Mouse (Mus musculus): ENCODE measurements around the gene Siah1a. TPM values are rescaled to one million over a fixed set of nuclear protein-coding genes. Genes with fewer than 3 reads are reported as not detected.

The Siah1a gene
- polyA plus RNA-seq, 1 experiment: 35.7 TPM

GRCm38 (mm10) chr8:86749842-86750241, 4.1 kb upstream of the Siah1a start:
- no peaks in the 10 kb centered on the region for H3K36me3 ChIP-seq (ENCODE audit: control insufficient read depth, insufficient read depth, low read length)
- H3K4me3 ChIP-seq (ENCODE audit: control insufficient read depth, insufficient read depth, low read length): no peak overlapping the region
- WGBS: 87% methylated on average over 2 of the region's 2 CpGs
- H3K27ac ChIP-seq (ENCODE audit: control insufficient read depth, insufficient read depth, low read length): no peak overlapping the region
- H3K4me1 ChIP-seq (replicated peaks; ENCODE audit: control insufficient read depth, insufficient read depth, low read length): peaks cover 6% of the 10 kb centered on the region; the same call in 1 of the 2 replicates
- TF ChIP-seq CTCF (IDR thresholded peaks at IDR 0.05; ENCODE audit: borderline replicate concordance, control insufficient read depth, extremely low read depth, insufficient read depth, low read length, poor library complexity) (no peak), POLR2A (IDR thresholded peaks at IDR 0.05; ENCODE audit: control insufficient read depth, extremely low read depth, insufficient read depth, low read length, poor library complexity) (no peak)
- no peaks in the 10 kb centered on the region for H3K27me3 ChIP-seq (ENCODE audit: control insufficient read depth, insufficient read depth, low read length)
- DNase-seq: no peak

- H3K36me3 ChIP-seq (ENCODE audit: control insufficient read depth, insufficient read depth, low read length): no peaks in the 10 kb centered on the region
- peak; percentile 22 for DNase-seq
- 15% methylated on average over 11 of the region's 11 CpGs for WGBS
- H3K4me3 ChIP-seq (ENCODE audit: control insufficient read depth, insufficient read depth, low read length): peak overlapping the region; percentile 78
- H3K27ac ChIP-seq (ENCODE audit: control insufficient read depth, insufficient read depth, low read length): no peak overlapping the region
- H3K4me1 ChIP-seq (replicated peaks; ENCODE audit: control insufficient read depth, insufficient read depth, low read length): peaks cover 7% of the 10 kb centered on the region; the same call in 1 of the 2 replicates
- H3K27me3 ChIP-seq (ENCODE audit: control insufficient read depth, insufficient read depth, low read length): no peaks in the 10 kb centered on the region
- TF ChIP-seq CTCF (IDR thresholded peaks at IDR 0.05; ENCODE audit: borderline replicate concordance, control insufficient read depth, extremely low read depth, insufficient read depth, low read length, poor library complexity) (no peak), POLR2A (IDR thresholded peaks at IDR 0.05; ENCODE audit: control insufficient read depth, extremely low read depth, insufficient read depth, low read length, poor library complexity) (no peak)
Measured at GRCm38 (mm10) chr8:86746511-86746910, 777 bp upstream of the Siah1a start.

GRCm38 (mm10) chr8:86745935-86746441, 254 bp upstream of the Siah1a start:
- TF ChIP-seq POLR2A (IDR thresholded peaks at IDR 0.05; ENCODE audit: control insufficient read depth, extremely low read depth, insufficient read depth, low read length, poor library complexity) (peak; percentile 94), CTCF (IDR thresholded peaks at IDR 0.05; ENCODE audit: borderline replicate concordance, control insufficient read depth, extremely low read depth, insufficient read depth, low read length, poor library complexity) (peak; percentile 15; the same call in 1 of the 2 replicates)
- under 1% methylated on average over 69 of the region's 70 CpGs for WGBS
- Histone ChIP-seq H3K36me3 (ENCODE audit: control insufficient read depth, insufficient read depth, low read length) (no peaks in the 10 kb centered on the region), H3K27ac (ENCODE audit: control insufficient read depth, insufficient read depth, low read length) (no peak overlapping the region), H3K4me3 (ENCODE audit: control insufficient read depth, insufficient read depth, low read length) (peak overlapping the region; percentile 78), H3K4me1 (replicated peaks; ENCODE audit: control insufficient read depth, insufficient read depth, low read length) (peaks cover 7% of the 10 kb centered on the region; the same call in 1 of the 2 replicates), H3K27me3 (ENCODE audit: control insufficient read depth, insufficient read depth, low read length) (no peaks in the 10 kb centered on the region)
- DNase-seq: peak; percentile 96

GRCm38 (mm10) chr8:86744313-86745220, 1.2 kb downstream of the Siah1a start:
- H3K4me1 ChIP-seq (replicated peaks; ENCODE audit: control insufficient read depth, insufficient read depth, low read length): peaks cover 7% of the 10 kb centered on the region; the same call in 1 of the 2 replicates
- 41% methylated on average over 18 of the region's 18 CpGs for WGBS

GRCm38 (mm10) chr8:86742605-86743345, 3.0 kb downstream of the Siah1a start:
- TF ChIP-seq CTCF (IDR thresholded peaks at IDR 0.05; ENCODE audit: borderline replicate concordance, control insufficient read depth, extremely low read depth, insufficient read depth, low read length, poor library complexity) (no peak), POLR2A (IDR thresholded peaks at IDR 0.05; ENCODE audit: control insufficient read depth, extremely low read depth, insufficient read depth, low read length, poor library complexity) (no peak)
- 86% methylated on average over 7 of the region's 7 CpGs for WGBS
- H3K36me3 ChIP-seq (ENCODE audit: control insufficient read depth, insufficient read depth, low read length): no peaks in the 10 kb centered on the region
- no peak for DNase-seq
- H3K27me3 ChIP-seq (ENCODE audit: control insufficient read depth, insufficient read depth, low read length): no peaks in the 10 kb centered on the region
- H3K4me1 ChIP-seq (replicated peaks; ENCODE audit: control insufficient read depth, insufficient read depth, low read length): peaks cover 7% of the 10 kb centered on the region; the same call in 1 of the 2 replicates
- H3K4me3 ChIP-seq (ENCODE audit: control insufficient read depth, insufficient read depth, low read length): no peak overlapping the region
- H3K27ac ChIP-seq (ENCODE audit: control insufficient read depth, insufficient read depth, low read length): no peak overlapping the region

More at GRCm38 (mm10) chr8:86744313-86745220, 1.2 kb downstream of the Siah1a start:
- no peaks in the 10 kb centered on the region for H3K27me3 ChIP-seq (ENCODE audit: control insufficient read depth, insufficient read depth, low read length)
- no peak overlapping the region for H3K27ac ChIP-seq (ENCODE audit: control insufficient read depth, insufficient read depth, low read length)
- peak overlapping the region; percentile 70 for H3K4me3 ChIP-seq (ENCODE audit: control insufficient read depth, insufficient read depth, low read length)
- no peak for DNase-seq
- no peaks in the 10 kb centered on the region for H3K36me3 ChIP-seq (ENCODE audit: control insufficient read depth, insufficient read depth, low read length)
- TF ChIP-seq CTCF (IDR thresholded peaks at IDR 0.05; ENCODE audit: borderline replicate concordance, control insufficient read depth, extremely low read depth, insufficient read depth, low read length, poor library complexity): no peak
- no peak for TF ChIP-seq POLR2A (IDR thresholded peaks at IDR 0.05; ENCODE audit: control insufficient read depth, extremely low read depth, insufficient read depth, low read length, poor library complexity)

GRCm38 (mm10) chr8:86741627-86742026, 4.1 kb downstream of the Siah1a start:
- H3K36me3 ChIP-seq (ENCODE audit: control insufficient read depth, insufficient read depth, low read length): no peaks in the 10 kb centered on the region
- TF ChIP-seq POLR2A (IDR thresholded peaks at IDR 0.05; ENCODE audit: control insufficient read depth, extremely low read depth, insufficient read depth, low read length, poor library complexity): no peak
- no peak for TF ChIP-seq CTCF (IDR thresholded peaks at IDR 0.05; ENCODE audit: borderline replicate concordance, control insufficient read depth, extremely low read depth, insufficient read depth, low read length, poor library complexity)
- no peaks in the 10 kb centered on the region for H3K27me3 ChIP-seq (ENCODE audit: control insufficient read depth, insufficient read depth, low read length)
- H3K27ac ChIP-seq (ENCODE audit: control insufficient read depth, insufficient read depth, low read length): no peak overlapping the region
- no peak for DNase-seq
- no peak overlapping the region for H3K4me3 ChIP-seq (ENCODE audit: control insufficient read depth, insufficient read depth, low read length)
- peaks cover 6% of the 10 kb centered on the region; the same call in 1 of the 2 replicates for H3K4me1 ChIP-seq (replicated peaks; ENCODE audit: control insufficient read depth, insufficient read depth, low read length)
